Mouse (Mus musculus): Measurements from ENCODE around the gene Gtf2e1. TPM values are rescaled to one million over a fixed set of nuclear protein-coding genes. Genes with fewer than 3 reads are reported as not detected.
A peak's percentile ranks its signal among the peaks of the same experiment; 100 is the strongest.

Gene Gtf2e1
- total and polyA plus RNA-seq, 2 experiments from 2014 or later: 8.5 to 12.1 TPM

GRCm38 (mm10) chr16:37472620-37473312 lies 66.8 kb downstream of the Gtf2e1 start:
- TF ChIP-seq CTCF (IDR thresholded peaks at IDR 0.05; ENCODE audit: low read depth) (no peak), EP300 (IDR thresholded peaks at IDR 0.05; ENCODE audit: low read depth) (no peak)
- DNase-seq (ENCODE audit: low spot score): peak; percentile 8
- WGBS: 32% methylated on average over 4 of the region's 5 CpGs
- H3K4me3 ChIP-seq (ENCODE audit: low read depth, low read length): no peak overlapping the region
- H3K27ac ChIP-seq (ENCODE audit: low read depth): no peak overlapping the region
- H3K4me1 ChIP-seq (ENCODE audit: control insufficient read depth, insufficient read depth): no peaks in the 10 kb centered on the region
- H3K9me3 ChIP-seq (replicated peaks; ENCODE audit: control insufficient read depth, low read length): no peaks in the 10 kb centered on the region
- no peak overlapping the region for H3K9ac ChIP-seq (replicated peaks; ENCODE audit: low read depth, low read length)
- no peaks in the 10 kb centered on the region for H3K36me3 ChIP-seq (replicated peaks; ENCODE audit: control insufficient read depth, insufficient read depth, low read length)
- H3K27me3 ChIP-seq (ENCODE audit: control insufficient read depth, insufficient read depth, low read length): no peaks in the 10 kb centered on the region
- H3K4me2 ChIP-seq (ENCODE audit: low read depth, low read length): no peak overlapping the region
- peak; percentile 17; the same call in 1 of the 2 replicates for ATAC-seq (ENCODE audit: insufficient read depth, low read depth)

- TF ChIP-seq EP300 (IDR thresholded peaks at IDR 0.05; ENCODE audit: low read depth) (no peak), CTCF (IDR thresholded peaks at IDR 0.05; ENCODE audit: low read depth) (no peak)
- Histone ChIP-seq H3K9me3 (replicated peaks; ENCODE audit: control insufficient read depth, low read length) (no peaks in the 10 kb centered on the region), H3K4me2 (ENCODE audit: low read depth, low read length) (no peak overlapping the region), H3K27ac (ENCODE audit: low read depth) (no peak overlapping the region), H3K9ac (replicated peaks; ENCODE audit: low read depth, low read length) (no peak overlapping the region), H3K27me3 (ENCODE audit: control insufficient read depth, insufficient read depth, low read length) (no peaks in the 10 kb centered on the region), H3K4me1 (ENCODE audit: control insufficient read depth, insufficient read depth) (no peaks in the 10 kb centered on the region), H3K4me3 (ENCODE audit: low read depth, low read length) (no peak overlapping the region), H3K36me3 (replicated peaks; ENCODE audit: control insufficient read depth, insufficient read depth, low read length) (no peaks in the 10 kb centered on the region)
- 74% methylated on average over 3 of the region's 3 CpGs for WGBS
- DNase-seq (ENCODE audit: low spot score): no peak
- ATAC-seq (ENCODE audit: insufficient read depth, low read depth): no peak
Observed at GRCm38 (mm10) chr16:37469595-37469994, 70.0 kb downstream of the Gtf2e1 start.

GRCm38 (mm10) chr16:37463981-37464380 lies 75.6 kb downstream of the Gtf2e1 start:
- Histone ChIP-seq H3K4me2 (ENCODE audit: low read depth, low read length) (no peak overlapping the region), H3K9ac (replicated peaks; ENCODE audit: low read depth, low read length) (no peak overlapping the region), H3K36me3 (replicated peaks; ENCODE audit: control insufficient read depth, insufficient read depth, low read length) (no peaks in the 10 kb centered on the region), H3K27ac (ENCODE audit: low read depth) (no peak overlapping the region), H3K27me3 (ENCODE audit: control insufficient read depth, insufficient read depth, low read length) (no peaks in the 10 kb centered on the region), H3K9me3 (replicated peaks; ENCODE audit: control insufficient read depth, low read length) (no peaks in the 10 kb centered on the region), H3K4me3 (ENCODE audit: low read depth, low read length) (no peak overlapping the region), H3K4me1 (ENCODE audit: control insufficient read depth, insufficient read depth) (no peaks in the 10 kb centered on the region)
- 76% methylated on average over 6 of the region's 6 CpGs for WGBS
- no peak for TF ChIP-seq EP300 (IDR thresholded peaks at IDR 0.05; ENCODE audit: low read depth)
- no peak for TF ChIP-seq CTCF (IDR thresholded peaks at IDR 0.05; ENCODE audit: low read depth)
- ATAC-seq (ENCODE audit: insufficient read depth, low read depth): no peak
- DNase-seq (ENCODE audit: low spot score): no peak

- no peak for TF ChIP-seq EP300 (IDR thresholded peaks at IDR 0.05; ENCODE audit: low read depth)
- H3K9ac ChIP-seq (replicated peaks; ENCODE audit: low read depth, low read length): no peak overlapping the region
- H3K9me3 ChIP-seq (replicated peaks; ENCODE audit: control insufficient read depth, low read length): no peaks in the 10 kb centered on the region
- no peak overlapping the region for H3K4me2 ChIP-seq (ENCODE audit: low read depth, low read length)
- no peaks in the 10 kb centered on the region for H3K4me1 ChIP-seq (ENCODE audit: control insufficient read depth, insufficient read depth)
- WGBS: 66% methylated on average over 4 of the region's 4 CpGs
- H3K36me3 ChIP-seq (replicated peaks; ENCODE audit: control insufficient read depth, insufficient read depth, low read length): no peaks in the 10 kb centered on the region
- no peak for DNase-seq (ENCODE audit: low spot score)
- no peak overlapping the region for H3K4me3 ChIP-seq (ENCODE audit: low read depth, low read length)
- no peak for ATAC-seq (ENCODE audit: insufficient read depth, low read depth)
- no peak overlapping the region for H3K27ac ChIP-seq (ENCODE audit: low read depth)
- H3K27me3 ChIP-seq (ENCODE audit: control insufficient read depth, insufficient read depth, low read length): no peaks in the 10 kb centered on the region
Observed at GRCm38 (mm10) chr16:37462886-37463285, 76.7 kb downstream of the Gtf2e1 start.

GRCm38 (mm10) chr16:37461601-37462000 lies 78.0 kb downstream of the Gtf2e1 start:
- TF ChIP-seq CTCF (IDR thresholded peaks at IDR 0.05; ENCODE audit: low read depth) (no peak), EP300 (IDR thresholded peaks at IDR 0.05; ENCODE audit: low read depth) (no peak)
- WGBS: 90% methylated on average over 4 of the region's 4 CpGs
- Histone ChIP-seq H3K4me3 (ENCODE audit: low read depth, low read length) (no peak overlapping the region), H3K27ac (ENCODE audit: low read depth) (no peak overlapping the region), H3K9ac (replicated peaks; ENCODE audit: low read depth, low read length) (no peak overlapping the region), H3K4me2 (ENCODE audit: low read depth, low read length) (no peak overlapping the region), H3K27me3 (ENCODE audit: control insufficient read depth, insufficient read depth, low read length) (no peaks in the 10 kb centered on the region), H3K4me1 (ENCODE audit: control insufficient read depth, insufficient read depth) (no peaks in the 10 kb centered on the region), H3K36me3 (replicated peaks; ENCODE audit: control insufficient read depth, insufficient read depth, low read length) (no peaks in the 10 kb centered on the region), H3K9me3 (replicated peaks; ENCODE audit: control insufficient read depth, low read length) (no peaks in the 10 kb centered on the region)
- ATAC-seq (ENCODE audit: insufficient read depth, low read depth) (no peak), DNase-seq (ENCODE audit: low spot score) (no peak)

Other genes starting within 250 kb of the Gtf2e1 start
- gene Stxbp5l, start 154.8 kb downstream of the Gtf2e1 start, total RNA-seq (2014; rRNA removed; ENCODE audit: low replicate concordance): not detected in 2 replicates
- gene Stxbp5l, start 154.8 kb downstream of the Gtf2e1 start, polyA plus RNA-seq (2015; fragmentation: Nextera tagmentation; extraction: Ambion mirVana): 0.12 and 0.30 TPM in 2 replicates
- gene Rabl3, start 96 bp upstream of the Gtf2e1 start, total RNA-seq (2014; rRNA removed; ENCODE audit: low replicate concordance): 4.8 and 4.9 TPM in 2 replicates
- 17.5 and 18.5 TPM in 2 replicates for gene Rabl3, start 96 bp upstream of the Gtf2e1 start, polyA plus RNA-seq (2015; fragmentation: Nextera tagmentation; extraction: Ambion mirVana)
- not detected in 2 replicates for gene Hgd, start 40.4 kb upstream of the Gtf2e1 start, total RNA-seq (2014; rRNA removed; ENCODE audit: low replicate concordance)
- gene Hgd, start 40.4 kb upstream of the Gtf2e1 start, polyA plus RNA-seq (2015; fragmentation: Nextera tagmentation; extraction: Ambion mirVana): 0.18 TPM in 1 of 2 replicates, not detected in the other
- 98.7 and 107 TPM in 2 replicates for gene Ndufb4, start 114.7 kb upstream of the Gtf2e1 start, total RNA-seq (2014; rRNA removed; ENCODE audit: low replicate concordance)
- 242 and 274 TPM in 2 replicates for gene Ndufb4, start 114.7 kb upstream of the Gtf2e1 start, polyA plus RNA-seq (2015; fragmentation: Nextera tagmentation; extraction: Ambion mirVana)
- 289 and 316 TPM in 2 replicates for gene Fstl1, start 237.1 kb upstream of the Gtf2e1 start, total RNA-seq (2014; rRNA removed; ENCODE audit: low replicate concordance)
- 271 and 272 TPM in 2 replicates for gene Fstl1, start 237.1 kb upstream of the Gtf2e1 start, polyA plus RNA-seq (2015; fragmentation: Nextera tagmentation; extraction: Ambion mirVana)